Mouse (Mus musculus) leukemia stem cell, adult 10-12 weeks (primary cell): ENCODE results near the gene Srrm3. TPM values are rescaled to one million over a fixed set of nuclear protein-coding genes. Genes with fewer than 3 reads are reported as not detected.

Experiments
- polyA plus RNA-seq: library from polyadenylated mRNA; stranded (reverse); fragments of >175 nt; gene quantifications from 2 replicates; pipeline ENCODE4 v1.2.3, GENCODE M21; 2012; ENCODE audit warnings: low replicate concordance

Gene Srrm3
- not detected in 2 replicates for polyA plus RNA-seq

DNA sequence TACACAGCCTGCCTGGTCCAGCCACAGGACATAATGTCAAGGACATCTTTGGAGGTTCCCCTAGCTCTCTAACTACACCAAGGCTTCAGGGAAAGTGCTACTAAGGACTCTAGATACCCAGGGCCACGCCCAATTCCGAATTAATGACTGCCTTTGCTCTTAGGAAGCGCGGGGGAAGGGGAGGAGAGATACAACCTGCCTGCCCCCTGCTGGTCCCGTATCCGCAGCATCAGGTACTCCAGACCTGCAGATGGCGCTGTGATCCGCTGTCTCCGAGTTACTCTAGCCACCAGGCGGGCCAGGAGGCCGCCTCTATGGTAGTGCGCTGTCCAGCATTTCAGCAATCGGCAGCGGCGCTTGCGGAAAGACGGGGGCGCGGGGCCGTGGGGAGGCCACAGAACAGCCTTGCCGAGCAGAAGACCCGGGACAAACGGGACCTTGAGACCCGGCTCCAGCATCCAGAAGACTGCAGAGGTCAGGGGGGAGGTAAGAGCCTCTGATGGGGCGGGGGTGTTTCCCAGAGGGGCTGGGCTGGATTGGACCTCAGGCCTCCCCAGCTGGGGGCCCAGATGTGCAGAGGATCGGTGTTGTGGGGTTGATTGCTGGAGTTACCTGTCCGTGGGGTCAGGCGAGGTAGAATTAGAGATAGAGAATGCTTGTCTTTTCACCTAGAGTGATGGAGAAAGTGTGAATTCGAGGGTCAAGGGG lies at the start of gene Srrm3:
Gene Srrm3, plus strand, starts transcription at position 336 of the 708 bp plus-strand sequence.

DNA sequence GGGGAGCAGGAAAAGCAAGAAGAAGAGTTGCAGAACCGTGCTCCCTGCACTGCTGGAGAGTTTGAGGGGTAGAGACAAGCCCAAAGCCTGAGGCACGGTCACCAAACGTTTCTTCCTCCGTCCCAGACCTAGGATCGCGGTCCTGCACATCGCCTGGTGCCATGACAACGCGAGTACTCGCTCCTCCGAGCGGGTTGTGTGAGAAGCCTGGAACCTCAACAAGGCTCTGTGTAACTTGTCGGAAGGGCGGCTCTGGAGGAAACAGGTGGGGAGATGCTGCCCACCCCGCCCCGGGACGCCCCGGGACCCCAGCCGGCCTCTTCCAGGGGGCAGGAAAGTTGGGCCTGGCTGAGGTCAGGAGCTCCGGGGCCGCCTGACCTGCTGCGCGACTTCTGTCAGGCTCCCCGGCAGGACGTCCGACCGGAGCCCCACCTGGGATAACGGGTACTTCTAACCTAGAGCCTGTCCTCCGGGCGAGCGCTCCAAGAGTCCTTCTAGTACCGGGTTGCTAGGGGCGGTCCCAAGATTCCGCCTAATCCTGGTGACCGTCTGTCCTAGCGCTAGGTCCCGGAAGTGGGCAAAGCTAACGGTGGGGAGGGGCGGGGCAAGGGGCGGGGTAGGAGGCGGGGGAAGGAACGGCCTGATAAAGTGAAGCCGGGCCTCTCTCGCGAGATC lies 28.8 kb upstream of the Srrm3 start, which contains the start of gene Styxl1:
Gene Styxl1, minus strand, starts transcription at position 590 of the 675 bp plus-strand sequence.

DNA sequence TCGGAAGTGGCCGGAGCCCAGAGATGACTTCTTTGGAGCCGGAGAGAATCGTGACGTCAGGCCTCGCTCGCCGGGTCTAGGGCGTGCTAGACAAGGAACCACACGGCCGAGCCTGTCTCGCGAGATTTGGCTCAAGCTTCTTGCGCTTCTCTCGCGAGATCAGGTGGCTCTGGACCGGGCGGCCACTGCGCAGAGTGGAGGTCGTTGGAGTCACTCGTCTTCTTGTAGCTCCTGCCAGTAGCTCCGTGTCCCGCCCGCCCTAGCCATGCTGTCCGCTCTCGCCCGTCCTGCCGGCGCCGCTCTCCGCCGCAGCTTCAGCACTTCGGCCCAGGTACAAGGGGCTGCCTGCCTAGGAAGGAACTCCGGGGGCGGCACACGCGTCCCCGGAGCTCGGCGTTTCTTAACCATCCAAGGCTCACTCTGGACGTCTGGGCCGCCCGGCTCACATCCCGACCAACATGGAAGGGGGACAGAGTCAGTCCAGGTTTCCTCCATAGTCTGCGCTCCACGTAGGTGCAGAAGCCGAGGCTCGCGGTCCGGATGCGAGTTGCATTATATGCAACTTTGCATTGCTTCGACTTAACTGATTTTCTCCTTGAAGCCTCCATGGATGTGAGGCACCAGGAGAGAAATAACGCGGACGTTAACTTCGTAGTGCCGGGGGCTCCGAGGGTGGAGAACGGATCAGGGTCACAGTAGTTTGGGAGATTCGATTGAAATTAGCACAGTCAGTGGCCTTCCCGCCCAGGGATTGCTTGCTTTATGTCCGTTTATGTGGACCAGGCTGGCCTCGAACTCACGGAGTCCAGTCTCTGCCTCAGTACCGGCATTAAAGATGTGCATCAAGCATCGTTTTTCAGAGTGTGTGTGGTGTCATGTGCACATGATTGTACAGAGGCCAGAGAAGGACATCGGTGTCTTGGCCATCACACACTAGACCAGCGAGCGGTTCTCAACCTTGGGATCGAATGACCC lies 27.9 kb upstream of the Srrm3 start, which contains the start of gene Mdh2:
Gene Mdh2, plus strand, starts transcription at position 10 of the 975 bp plus-strand sequence.

DNA sequence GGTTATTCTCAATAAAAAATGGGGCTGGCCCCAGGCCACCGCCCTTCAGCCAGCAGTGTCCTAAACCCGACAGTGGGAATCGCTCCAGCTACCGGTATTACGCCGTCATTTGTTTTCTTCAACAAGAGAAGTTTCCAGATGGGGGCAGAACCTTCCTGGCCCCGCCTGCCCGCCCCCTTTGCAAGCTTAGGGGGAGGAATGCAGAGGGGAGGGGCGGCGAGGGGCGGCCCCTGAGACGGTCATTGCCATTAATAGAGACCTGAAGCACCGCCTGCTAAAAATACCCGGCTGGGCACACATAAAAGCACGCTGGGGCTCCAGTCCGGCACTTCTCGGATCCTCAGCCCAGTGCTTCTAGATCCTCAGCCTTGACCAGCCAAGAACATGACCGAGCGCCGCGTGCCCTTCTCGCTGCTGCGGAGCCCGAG lies 81.0 kb downstream of the Srrm3 start, which contains the start of gene Hspb1:
Gene Hspb1, plus strand, starts transcription at position 245 of the 428 bp plus-strand sequence.

Other genes with a start within 250 kb of the Srrm3 start
- not detected in 2 replicates for gene Ccl26, start 243.3 kb upstream of the Srrm3 start, polyA plus RNA-seq
- 0.61 TPM in 1 of 2 replicates, not detected in the other for gene Ccl24, start 233.8 kb upstream of the Srrm3 start, polyA plus RNA-seq
- gene Rhbdd2, start 174.3 kb upstream of the Srrm3 start, polyA plus RNA-seq = 34.6 and 36.0 TPM in 2 replicates
- gene Por, start 136.9 kb upstream of the Srrm3 start, polyA plus RNA-seq = 93.9 and 171 TPM in 2 replicates
- gene Tmem120a, start 62.4 kb upstream of the Srrm3 start, polyA plus RNA-seq = 12.3 and 15.8 TPM in 2 replicates
- not detected in 2 replicates for gene Styxl1, start 28.5 kb upstream of the Srrm3 start, polyA plus RNA-seq
- 199 and 638 TPM in 2 replicates for gene Mdh2, start 28.4 kb upstream of the Srrm3 start, polyA plus RNA-seq
- gene Hspb1, start 81.0 kb downstream of the Srrm3 start, polyA plus RNA-seq = 0.27 and 0.68 TPM in 2 replicates
- gene Ywhag, start 127.7 kb downstream of the Srrm3 start, polyA plus RNA-seq = 66.6 and 168 TPM in 2 replicates
- 0.08 and 0.55 TPM in 2 replicates for gene Ssc4d, start 167.6 kb downstream of the Srrm3 start, polyA plus RNA-seq
- gene Zp3, start 173.2 kb downstream of the Srrm3 start, polyA plus RNA-seq = not detected in 2 replicates
- gene Dtx2, start 187.9 kb downstream of the Srrm3 start, polyA plus RNA-seq = 22.8 and 36.0 TPM in 2 replicates
- 0.14 and 0.20 TPM in 2 replicates for gene Upk3b, start 231.6 kb downstream of the Srrm3 start, polyA plus RNA-seq
- not detected in 2 replicates for gene Upk3bl, start 247.6 kb downstream of the Srrm3 start, polyA plus RNA-seq